Mouse (Mus musculus) ES-Bruce4 (cell line): ENCODE measurements at regions not wholly inside any gene's neighbourhood (a gene's known extent, or its start where the extent isn't known, plus 50 kb on each side); places are given as distances from the start of the nearest gene placed in this dataset.

ENCODE experiments used
- CTCF ChIP-seq: IDR thresholded peaks from one replicate; pipeline ENCODE4 v1.8.1; 2011; ENCODE audit warnings: low read depth, low read length
- EP300 ChIP-seq: IDR thresholded peaks from 2 replicates; pipeline ENCODE4 v1.6.1; 2011; ENCODE audit warnings: low read depth, low read length; ENCODE audit not compliant: insufficient read depth
- POLR2A ChIP-seq: IDR thresholded peaks from one replicate; pipeline ENCODE4 v1.8.1; 2011; ENCODE audit warnings: low read length; ENCODE audit not compliant: insufficient read depth

GRCm38 (mm10) chr16:86189874-86190273 is 288.2 kb upstream of the Adamts5 start:
- TF ChIP-seq CTCF (no peak), POLR2A (no peak), EP300 (no peak)
